Mouse (Mus musculus) C2C12 (cell line): ENCODE results near the gene Kdelc2. TPM values are rescaled to one million over a fixed set of nuclear protein-coding genes. Genes with fewer than 3 reads are reported as not detected.

Experiments
- H3K27me3 ChIP-seq: one replicate; pipeline ENCODE4 v1.6.1; 2011; ENCODE audit not compliant: control insufficient read depth, insufficient read depth, insufficient read length
- H3K36me3 ChIP-seq: one replicate; pipeline ENCODE4 v1.6.1; 2011; ENCODE audit not compliant: control insufficient read depth, insufficient read depth
- H3K4me3 ChIP-seq: one replicate; pipeline ENCODE4 v1.5.1; 2011; ENCODE audit warnings: mild to moderate bottlenecking, control low read depth; ENCODE audit not compliant: poor library complexity, insufficient read depth, severe bottlenecking
- H3K79me2 ChIP-seq: one replicate; pipeline ENCODE4 v1.6.1; 2011; ENCODE audit not compliant: control insufficient read depth, insufficient read depth
- H3K79me3 ChIP-seq: one replicate; pipeline ENCODE4 v1.6.1; 2011; ENCODE audit warnings: low read depth, control low read depth
- H3ac ChIP-seq: one replicate; pipeline ENCODE3; 2011; ENCODE audit warnings: low read depth; ENCODE audit not compliant: control insufficient read depth, insufficient read length
- CEBPB ChIP-seq: IDR thresholded peaks from one replicate; pipeline ENCODE4 v1.6.1; 2011; ENCODE audit warnings: low read depth, mild to moderate bottlenecking, control low read depth, moderate library complexity
- CTCF ChIP-seq: IDR thresholded peaks from one replicate; pipeline ENCODE4 v1.5.1; 2011; ENCODE audit not compliant: control insufficient read depth, insufficient read depth, insufficient read length
- FOSL1 ChIP-seq: IDR thresholded peaks from one replicate; pipeline ENCODE4 v1.8.0; 2011; ENCODE audit warnings: mild to moderate bottlenecking, low read length; ENCODE audit not compliant: poor library complexity, insufficient read depth, severe bottlenecking
- MAX ChIP-seq: IDR thresholded peaks from one replicate; pipeline ENCODE4 v1.6.1; 2011; ENCODE audit warnings: mild to moderate bottlenecking, control low read depth
- MYOD1 ChIP-seq: IDR thresholded peaks from one replicate; pipeline ENCODE4 v1.6.1; 2011; ENCODE audit warnings: low read depth; ENCODE audit not compliant: control insufficient read depth, insufficient read length
- MYOG ChIP-seq: IDR thresholded peaks from one replicate; pipeline ENCODE4 v1.6.1; 2011; ENCODE audit not compliant: control insufficient read depth, insufficient read length; ENCODE audit errors: extremely low read depth
- USF1 ChIP-seq: IDR thresholded peaks from one replicate; pipeline ENCODE4 v1.6.1; 2011; ENCODE audit warnings: low read depth, mild to moderate bottlenecking, control low read depth, moderate library complexity
- polyA plus RNA-seq: library from polyadenylated mRNA; unstranded; fragments of >200 nt; fragmentation: generic; extraction: Trizol; gene quantifications from one replicate; pipeline ENCODE4 v1.2.1, GENCODE M21; 2012; ENCODE audit warnings: missing spikeins

Gene Kdelc2
- polyA plus RNA-seq, 1 experiment, result 5.2 TPM

GRCm38 (mm10) chr9:53378171-53378570 lies 5.7 kb upstream of the Kdelc2 start:
- no peak overlapping the region for H3K4me3 ChIP-seq
- H3K79me3 ChIP-seq, result no peaks in the 10 kb centered on the region
- H3K79me2 ChIP-seq, result no peaks in the 10 kb centered on the region
- H3ac ChIP-seq, result no peak overlapping the region
- TF ChIP-seq CEBPB (no peak), MAX (no peak), USF1 (no peak), CTCF (no peak), MYOD1 (no peak), MYOG (no peak), FOSL1 (no peak)
- no peaks in the 10 kb centered on the region for H3K27me3 ChIP-seq
- H3K36me3 ChIP-seq, result no peaks in the 10 kb centered on the region

- H3ac ChIP-seq, result no peak overlapping the region
- TF ChIP-seq MYOG (no peak), CEBPB (no peak), CTCF (no peak), FOSL1 (no peak), MYOD1 (no peak), USF1 (no peak), MAX (no peak)
- H3K36me3 ChIP-seq, result no peaks in the 10 kb centered on the region
- H3K4me3 ChIP-seq, result no peak overlapping the region
- peaks cover 9% of the 10 kb centered on the region for H3K79me2 ChIP-seq
- H3K27me3 ChIP-seq, result no peaks in the 10 kb centered on the region
- H3K79me3 ChIP-seq, result no peaks in the 10 kb centered on the region
These were observed 3.2 kb upstream of the Kdelc2 start for GRCm38 (mm10) chr9:53380595-53380994.

- Histone ChIP-seq H3K79me2 (peaks cover 11% of the 10 kb centered on the region), H3K4me3 (no peak overlapping the region), H3K79me3 (no peaks in the 10 kb centered on the region), H3K27me3 (no peaks in the 10 kb centered on the region), H3K36me3 (no peaks in the 10 kb centered on the region), H3ac (no peak overlapping the region)
- TF ChIP-seq USF1, result no peak
These were observed 2.7 kb upstream of the Kdelc2 start for GRCm38 (mm10) chr9:53381113-53381615.

- H3K27me3 ChIP-seq, result no peaks in the 10 kb centered on the region
- peaks cover 11% of the 10 kb centered on the region for H3K79me2 ChIP-seq
- H3K4me3 ChIP-seq, result peak overlapping the region; percentile 44
- H3K36me3 ChIP-seq, result no peaks in the 10 kb centered on the region
- no peaks in the 10 kb centered on the region for H3K79me3 ChIP-seq
- TF ChIP-seq MAX (no peak), MYOD1 (no peak), CEBPB (no peak), USF1 (no peak), CTCF (no peak), FOSL1 (no peak), MYOG (no peak)
- peak overlapping the region; percentile 91 for H3ac ChIP-seq
These were observed 1.0 kb downstream of the Kdelc2 start for GRCm38 (mm10) chr9:53384873-53385272.

GRCm38 (mm10) chr9:53387431-53387830 lies 3.6 kb downstream of the Kdelc2 start:
- no peak overlapping the region for H3K4me3 ChIP-seq
- H3K36me3 ChIP-seq, result no peaks in the 10 kb centered on the region
- no peak for TF ChIP-seq CEBPB
- TF ChIP-seq USF1, result no peak
- no peak for TF ChIP-seq MYOD1
- TF ChIP-seq MAX, result no peak
- TF ChIP-seq MYOG, result no peak
- TF ChIP-seq CTCF, result no peak
- no peak for TF ChIP-seq FOSL1
- no peaks in the 10 kb centered on the region for H3K79me3 ChIP-seq
- no peak overlapping the region for H3ac ChIP-seq
- H3K27me3 ChIP-seq, result no peaks in the 10 kb centered on the region
- peaks cover 11% of the 10 kb centered on the region for H3K79me2 ChIP-seq

- no peak for TF ChIP-seq MAX
- H3K79me2 ChIP-seq, result peaks cover 11% of the 10 kb centered on the region
- no peaks in the 10 kb centered on the region for H3K79me3 ChIP-seq
- H3K36me3 ChIP-seq, result no peaks in the 10 kb centered on the region
- H3ac ChIP-seq, result no peak overlapping the region
- H3K4me3 ChIP-seq, result no peak overlapping the region
- no peaks in the 10 kb centered on the region for H3K27me3 ChIP-seq
These were observed 5.3 kb downstream of the Kdelc2 start for GRCm38 (mm10) chr9:53389109-53389508.

- H3K4me3 ChIP-seq, result no peak overlapping the region
- H3K79me3 ChIP-seq, result no peaks in the 10 kb centered on the region
- TF ChIP-seq FOSL1 (no peak), USF1 (no peak), CTCF (no peak), MYOD1 (no peak), MYOG (no peak), CEBPB (no peak), MAX (no peak)
- H3K79me2 ChIP-seq, result peaks cover 7% of the 10 kb centered on the region
- H3ac ChIP-seq, result no peak overlapping the region
- H3K27me3 ChIP-seq, result no peaks in the 10 kb centered on the region
- no peaks in the 10 kb centered on the region for H3K36me3 ChIP-seq
These were observed 6.3 kb downstream of the Kdelc2 start for GRCm38 (mm10) chr9:53390136-53390535.
